Mouse (Mus musculus) hindbrain, embryonic 10.5 days (tissue): ENCODE results near the gene Slc3a1. TPM values are rescaled to one million over a fixed set of nuclear protein-coding genes. Genes with fewer than 3 reads are reported as not detected.

Experiments
- DNase-seq: peaks from one replicate; pipeline ENCODE4 v3.0.0-alpha.2; 2017; ENCODE audit warnings: low spot score
- H3K27ac ChIP-seq: fragments of 300-500 bp; sonication (generic); 2 replicates; pipeline ENCODE4 v1.5.1; 2016; ENCODE audit warnings: mild to moderate bottlenecking, moderate library complexity
- H3K27me3 ChIP-seq: fragments of 300-500 bp; sonication (generic); 2 replicates; pipeline ENCODE4 v1.6.1; 2016; ENCODE audit warnings: mild to moderate bottlenecking; ENCODE audit not compliant: poor library complexity, insufficient read depth, severe bottlenecking
- H3K36me3 ChIP-seq: fragments of 300-500 bp; sonication (generic); 2 replicates; pipeline ENCODE4 v1.6.1; 2016; ENCODE audit warnings: mild to moderate bottlenecking, moderate library complexity
- H3K4me1 ChIP-seq: fragments of 300-500 bp; sonication (generic); replicated peaks from 2 replicates; pipeline ENCODE4 v1.6.1; 2016; ENCODE audit warnings: mild to moderate bottlenecking
- H3K4me3 ChIP-seq: fragments of 300-500 bp; sonication (generic); 2 replicates; pipeline ENCODE4 v1.5.1; 2016; ENCODE audit warnings: mild to moderate bottlenecking, moderate library complexity
- H3K9me3 ChIP-seq: fragments of 300-500 bp; sonication (generic); 2 replicates; pipeline ENCODE4 v1.6.1; 2016; ENCODE audit warnings: mild to moderate bottlenecking, moderate library complexity
- WGBS: fragments of 180-500 bp; shearing (Covaris S2); methylation state at CpG from one replicate; pipeline ENCODE4 v1.1.7; 2016; 5-methylcytosine and 5-hydroxymethylcytosine counted together
- polyA plus RNA-seq: library from polyadenylated mRNA; unstranded; fragments of >200 nt; fragmentation: Nextera tagmentation; extraction: Ambion mirVana; gene quantifications from 2 replicates; pipeline ENCODE4 v1.2.1, GENCODE M21; 2016

Gene Slc3a1
- 0.37 and 0.44 TPM in 2 replicates for polyA plus RNA-seq

GRCm38 (mm10) chr17:85028093-85028739 lies at the start of gene Slc3a1:
Slc3a1 (plus strand) TSS chr17:85028376.
- Histone ChIP-seq H3K36me3 (peaks cover 9% of the 10 kb centered on the region; the same call in 1 of the 2 replicates), H3K4me1 (no peaks in the 10 kb centered on the region), H3K9me3 (no peaks in the 10 kb centered on the region), H3K4me3 (no peak within 1 kb of the TSS), H3K27ac (no peak within 1 kb of the TSS), H3K27me3 (no peaks in the 10 kb centered on the region)
- no peak for DNase-seq
- 88% methylated on average over 20 of the region's 20 CpGs for WGBS

GRCm38 (mm10) chr17:84981721-84982120 lies 46.5 kb upstream of the Slc3a1 start:
- no peak overlapping the region for H3K27ac ChIP-seq
- H3K4me1 ChIP-seq, result peaks cover 10% of the 10 kb centered on the region; the same call in 1 of the 2 replicates
- WGBS, result 69% methylated on average over 1 of the region's 1 CpGs
- no peak for DNase-seq
- peaks cover 15% of the 10 kb centered on the region for H3K9me3 ChIP-seq
- H3K36me3 ChIP-seq, result peaks cover 34% of the 10 kb centered on the region
- H3K4me3 ChIP-seq, result no peak overlapping the region
- no peaks in the 10 kb centered on the region for H3K27me3 ChIP-seq

GRCm38 (mm10) chr17:84982735-84983134 lies 45.4 kb upstream of the Slc3a1 start:
- no peak overlapping the region for H3K4me3 ChIP-seq
- WGBS, result 82% methylated on average over 2 of the region's 2 CpGs
- H3K27me3 ChIP-seq, result no peaks in the 10 kb centered on the region
- peaks cover 13% of the 10 kb centered on the region; the same call in 1 of the 2 replicates for H3K4me1 ChIP-seq
- H3K36me3 ChIP-seq, result peaks cover 25% of the 10 kb centered on the region
- no peak overlapping the region for H3K27ac ChIP-seq
- H3K9me3 ChIP-seq, result 0 out of 2 replicates have a peak, but pooled peaks cover 8% of the 10 kb centered on the region
- DNase-seq, result no peak

GRCm38 (mm10) chr17:84986368-84986767 lies 41.8 kb upstream of the Slc3a1 start:
- H3K9me3 ChIP-seq, result no peaks in the 10 kb centered on the region
- H3K27me3 ChIP-seq, result no peaks in the 10 kb centered on the region
- peaks cover 15% of the 10 kb centered on the region; the same call in 1 of the 2 replicates for H3K4me1 ChIP-seq
- no peak for DNase-seq
- H3K4me3 ChIP-seq, result no peak overlapping the region
- H3K27ac ChIP-seq, result no peak overlapping the region
- peaks cover 11% of the 10 kb centered on the region; the same call in 1 of the 2 replicates for H3K36me3 ChIP-seq
- 69% methylated on average over 5 of the region's 5 CpGs for WGBS

- DNase-seq, result no peak
- WGBS, result 88% methylated on average over 3 of the region's 3 CpGs
- no peak overlapping the region for H3K4me3 ChIP-seq
- H3K9me3 ChIP-seq, result no peaks in the 10 kb centered on the region
- no peak overlapping the region for H3K27ac ChIP-seq
- H3K36me3 ChIP-seq, result peaks cover 12% of the 10 kb centered on the region
- H3K27me3 ChIP-seq, result no peaks in the 10 kb centered on the region
- H3K4me1 ChIP-seq, result 0 out of 2 replicates have a peak, but pooled peaks cover 5% of the 10 kb centered on the region
These were observed 40.3 kb upstream of the Slc3a1 start for GRCm38 (mm10) chr17:84987834-84988410.

- Histone ChIP-seq H3K4me3 (no peak overlapping the region), H3K9me3 (no peaks in the 10 kb centered on the region), H3K27ac (no peak overlapping the region), H3K4me1 (0 out of 2 replicates have a peak, but pooled peaks cover 5% of the 10 kb centered on the region), H3K27me3 (no peaks in the 10 kb centered on the region), H3K36me3 (peaks cover 15% of the 10 kb centered on the region)
- DNase-seq, result no peak
These were observed 39.7 kb upstream of the Slc3a1 start for GRCm38 (mm10) chr17:84988514-84988913.

GRCm38 (mm10) chr17:84995844-84996243 lies 32.3 kb upstream of the Slc3a1 start:
- DNase-seq, result no peak
- Histone ChIP-seq H3K9me3 (no peaks in the 10 kb centered on the region), H3K27ac (no peak overlapping the region), H3K36me3 (peaks cover 64% of the 10 kb centered on the region), H3K4me1 (no peaks in the 10 kb centered on the region), H3K27me3 (no peaks in the 10 kb centered on the region), H3K4me3 (no peak overlapping the region)
- WGBS, result 93% methylated on average over 6 of the region's 6 CpGs

GRCm38 (mm10) chr17:84997639-84998038 lies 30.5 kb upstream of the Slc3a1 start:
- H3K27me3 ChIP-seq, result no peaks in the 10 kb centered on the region
- H3K9me3 ChIP-seq, result no peaks in the 10 kb centered on the region
- WGBS, result 89% methylated on average over 1 of the region's 1 CpGs
- no peaks in the 10 kb centered on the region for H3K4me1 ChIP-seq
- no peak overlapping the region for H3K27ac ChIP-seq
- no peak overlapping the region for H3K4me3 ChIP-seq
- no peak for DNase-seq
- H3K36me3 ChIP-seq, result peaks cover 69% of the 10 kb centered on the region

GRCm38 (mm10) chr17:84999636-85000035 lies 28.5 kb upstream of the Slc3a1 start:
- Histone ChIP-seq H3K4me3 (no peak overlapping the region), H3K27me3 (no peaks in the 10 kb centered on the region), H3K9me3 (no peaks in the 10 kb centered on the region), H3K4me1 (no peaks in the 10 kb centered on the region), H3K36me3 (peaks cover 64% of the 10 kb centered on the region), H3K27ac (no peak overlapping the region)
- WGBS, result 84% methylated on average over 10 of the region's 10 CpGs
- DNase-seq, result no peak

- DNase-seq, result no peak
- WGBS, result 86% methylated on average over 6 of the region's 6 CpGs
- H3K36me3 ChIP-seq, result peaks cover 31% of the 10 kb centered on the region
- H3K27me3 ChIP-seq, result no peaks in the 10 kb centered on the region
- no peaks in the 10 kb centered on the region for H3K4me1 ChIP-seq
- H3K9me3 ChIP-seq, result no peaks in the 10 kb centered on the region
- no peak overlapping the region for H3K4me3 ChIP-seq
- no peak overlapping the region for H3K27ac ChIP-seq
These were observed 14.7 kb upstream of the Slc3a1 start for GRCm38 (mm10) chr17:85013485-85013884.

- no peak for DNase-seq
- Histone ChIP-seq H3K36me3 (peaks cover 29% of the 10 kb centered on the region), H3K4me1 (no peaks in the 10 kb centered on the region), H3K27me3 (no peaks in the 10 kb centered on the region), H3K4me3 (no peak overlapping the region), H3K27ac (no peak overlapping the region), H3K9me3 (no peaks in the 10 kb centered on the region)
- 95% methylated on average over 3 of the region's 3 CpGs for WGBS
These were observed 13.5 kb upstream of the Slc3a1 start for GRCm38 (mm10) chr17:85014632-85015031.

GRCm38 (mm10) chr17:85018344-85018743 lies 9.8 kb upstream of the Slc3a1 start:
- WGBS, result 94% methylated on average over 3 of the region's 3 CpGs
- Histone ChIP-seq H3K36me3 (no peaks in the 10 kb centered on the region; the same call in 1 of the 2 replicates), H3K27ac (no peak overlapping the region), H3K4me1 (no peaks in the 10 kb centered on the region), H3K9me3 (no peaks in the 10 kb centered on the region), H3K27me3 (no peaks in the 10 kb centered on the region), H3K4me3 (no peak overlapping the region)
- no peak for DNase-seq

- H3K4me1 ChIP-seq, result no peaks in the 10 kb centered on the region
- no peak overlapping the region for H3K27ac ChIP-seq
- DNase-seq, result no peak
- no peak overlapping the region for H3K4me3 ChIP-seq
- H3K9me3 ChIP-seq, result no peaks in the 10 kb centered on the region
- H3K27me3 ChIP-seq, result no peaks in the 10 kb centered on the region
- no peaks in the 10 kb centered on the region; the same call in 1 of the 2 replicates for H3K36me3 ChIP-seq
- WGBS, result 83% methylated on average over 5 of the region's 5 CpGs
These were observed 9.4 kb upstream of the Slc3a1 start for GRCm38 (mm10) chr17:85018794-85019193.
